Mouse (Mus musculus) spleen, postnatal 14 days (tissue): Measurements from ENCODE around the gene Setd7.

Experiments used
- DNase-seq, 2 experiments: peaks; one replicate each; pipeline ENCODE4 v3.0.0; 2021 to 2022; ENCODE audit warnings: low spot score in 2 of 2

The Setd7 gene

GRCm38 (mm10) chr3:51475706-51476105 is 85.0 kb downstream of the Setd7 start:
- no peak for DNase-seq

DNA sequence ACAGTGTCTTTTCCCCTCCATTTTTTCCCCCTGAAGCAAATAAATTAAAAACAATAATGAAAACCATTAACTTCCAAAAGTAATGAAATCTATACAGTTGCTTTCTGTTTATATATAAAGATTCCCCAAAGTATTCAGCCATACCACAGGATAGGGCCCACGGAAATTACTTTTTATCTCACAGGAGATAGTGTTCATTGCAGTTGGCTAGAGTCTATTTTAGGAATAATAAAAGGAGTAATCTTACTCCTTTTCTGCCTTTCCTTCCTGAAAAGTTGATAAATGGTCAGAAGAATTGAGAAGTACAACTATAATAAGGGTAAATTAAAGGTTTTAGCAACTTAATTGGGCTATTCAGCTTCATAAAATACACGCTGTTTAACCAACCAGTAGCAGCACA is 92.1 kb downstream of the Setd7 start:
- DNase-seq = no peak
